Mouse (Mus musculus) myocyte (in vitro differentiated cells): ENCODE results near the gene Smoc2. TPM values are rescaled to one million over a fixed set of nuclear protein-coding genes. Genes with fewer than 3 reads are reported as not detected.
A peak's percentile ranks its signal among the peaks of the same experiment; 100 is the strongest.

Experiments used
- H3K27me3 ChIP-seq: one replicate; pipeline ENCODE4 v1.6.1; 2011; ENCODE audit not compliant: control insufficient read depth, insufficient read depth, insufficient read length
- H3K36me3 ChIP-seq: one replicate; pipeline ENCODE4 v1.6.1; 2011; ENCODE audit not compliant: control insufficient read depth, insufficient read depth
- H3K4me2 ChIP-seq: one replicate; pipeline ENCODE4 v1.6.1; 2011; ENCODE audit warnings: low read depth, control low read depth
- H3K4me3 ChIP-seq: one replicate; pipeline ENCODE4 v1.5.1; 2011; ENCODE audit warnings: mild to moderate bottlenecking, control low read depth, moderate library complexity
- H3K79me2 ChIP-seq: one replicate; pipeline ENCODE4 v1.6.1; 2011; ENCODE audit not compliant: control insufficient read depth, insufficient read depth
- H3ac ChIP-seq: one replicate; pipeline ENCODE4 v1.6.1; 2011; ENCODE audit not compliant: control insufficient read depth, insufficient read length
- CEBPB ChIP-seq: IDR thresholded peaks from 2 replicates; pipeline ENCODE4 v1.6.1; 2011; ENCODE audit warnings: mild to moderate bottlenecking, moderate library complexity; ENCODE audit not compliant: poor library complexity, insufficient read depth, severe bottlenecking
- E2F4 ChIP-seq: IDR thresholded peaks from one replicate; pipeline ENCODE4 v1.6.1; 2011; ENCODE audit warnings: mild to moderate bottlenecking, control low read depth, moderate library complexity; ENCODE audit not compliant: insufficient read depth
- MAX ChIP-seq: IDR thresholded peaks from one replicate; pipeline ENCODE4 v1.6.1; 2011; ENCODE audit warnings: low read depth, mild to moderate bottlenecking, control low read depth
- MYOD1 ChIP-seq, 3 experiments: IDR thresholded peaks; one replicate each; pipeline ENCODE4 v1.6.1; 2011; ENCODE audit warnings: control low read depth in 2 of 3, low read depth in 2 of 3, mild to moderate bottlenecking in 2 of 3, moderate library complexity in 1 of 3; ENCODE audit not compliant: insufficient read length in 2 of 3, control insufficient read depth in 1 of 3
- MYOG ChIP-seq, 3 experiments: IDR thresholded peaks; one replicate each; pipeline ENCODE4 v1.6.1; 2011; ENCODE audit warnings: control low read depth in 2 of 3, low read depth in 2 of 3, mild to moderate bottlenecking in 2 of 3; ENCODE audit not compliant: insufficient read length in 2 of 3, control insufficient read depth in 1 of 3, insufficient read depth in 1 of 3
- POLR2A ChIP-seq: IDR thresholded peaks from one replicate; pipeline ENCODE4 v1.6.1; 2011; ENCODE audit warnings: low read depth, mild to moderate bottlenecking, control low read depth, moderate library complexity; ENCODE audit not compliant: insufficient read length
- POLR2AphosphoS2 ChIP-seq: IDR thresholded peaks from one replicate; pipeline ENCODE4 v1.6.1; 2011; ENCODE audit warnings: low read depth, control low read depth; ENCODE audit not compliant: insufficient read length
- REST ChIP-seq: IDR thresholded peaks from one replicate; pipeline ENCODE4 v1.6.1; 2011; ENCODE audit warnings: mild to moderate bottlenecking, control low read depth, moderate library complexity; ENCODE audit not compliant: insufficient read depth, insufficient read length
- SRF ChIP-seq: IDR thresholded peaks from one replicate; pipeline ENCODE4 v1.6.1; 2011; ENCODE audit warnings: low read depth; ENCODE audit not compliant: control insufficient read depth, insufficient read length
- TCF12 ChIP-seq: IDR thresholded peaks from one replicate; pipeline ENCODE4 v1.6.1; 2011; ENCODE audit warnings: mild to moderate bottlenecking, control low read depth; ENCODE audit not compliant: poor library complexity, insufficient read depth, severe bottlenecking
- TCF3 ChIP-seq: IDR thresholded peaks from one replicate; pipeline ENCODE4 v1.6.1; 2011; ENCODE audit warnings: low read depth, control low read depth; ENCODE audit not compliant: insufficient read length
- USF1 ChIP-seq: IDR thresholded peaks from one replicate; pipeline ENCODE4 v1.6.1; 2011; ENCODE audit warnings: low read depth, mild to moderate bottlenecking, control low read depth, moderate library complexity
- polyA plus RNA-seq: library from polyadenylated mRNA; unstranded; fragments of >200 nt; fragmentation: generic; extraction: Trizol; gene quantifications from one replicate; pipeline ENCODE4 v1.2.1, GENCODE M21; 2012; ENCODE audit warnings: missing spikeins

Smoc2 gene
- polyA plus RNA-seq, 1 experiment: 12.6 TPM

GRCm38 (mm10) chr17:14398650-14399424 lies 119.5 kb downstream of the Smoc2 start:
- no peaks in the 10 kb centered on the region for H3K27me3 ChIP-seq
- H3K79me2 ChIP-seq: no peaks in the 10 kb centered on the region

GRCm38 (mm10) chr17:14400960-14401359 lies 121.7 kb downstream of the Smoc2 start:
- Histone ChIP-seq H3K79me2 (no peaks in the 10 kb centered on the region), H3K36me3 (no peaks in the 10 kb centered on the region), H3ac (no peak overlapping the region), H3K4me2 (no peak overlapping the region), H3K27me3 (no peaks in the 10 kb centered on the region), H3K4me3 (no peak overlapping the region)
- TF ChIP-seq TCF3: no peak
- TF ChIP-seq TCF12: no peak
- no peak for TF ChIP-seq MYOD1 (IDR thresholded peaks at IDR 0.05; ENCODE audit: control insufficient read depth in 1 of 3, insufficient read length in 2 of 3, low read depth in 2 of 3)
- no peak for TF ChIP-seq E2F4
- no peak for TF ChIP-seq SRF
- TF ChIP-seq MAX: no peak
- no peak for TF ChIP-seq CEBPB
- TF ChIP-seq POLR2A: no peak
- TF ChIP-seq USF1: no peak
- TF ChIP-seq REST: no peak
- TF ChIP-seq MYOG (IDR thresholded peaks at IDR 0.05; ENCODE audit: control insufficient read depth in 1 of 3, insufficient read depth in 1 of 3, insufficient read length in 2 of 3, low read depth in 2 of 3): no peak
- TF ChIP-seq POLR2AphosphoS2: no peak

More at GRCm38 (mm10) chr17:14398650-14399424, 119.5 kb downstream of the Smoc2 start:
- no peak overlapping the region for H3K4me2 ChIP-seq
- H3ac ChIP-seq: no peak overlapping the region
- no peak overlapping the region for H3K4me3 ChIP-seq
- TF ChIP-seq CEBPB (no peak), MYOG (IDR thresholded peaks at IDR 0.05; ENCODE audit: control insufficient read depth in 1 of 3, insufficient read depth in 1 of 3, insufficient read length in 2 of 3, low read depth in 2 of 3) (no peak), E2F4 (no peak), TCF3 (no peak), POLR2A (no peak), USF1 (no peak)
- H3K36me3 ChIP-seq: no peaks in the 10 kb centered on the region

GRCm38 (mm10) chr17:14407874-14408273 lies 128.6 kb downstream of the Smoc2 start:
- Histone ChIP-seq H3K27me3 (no peaks in the 10 kb centered on the region), H3K4me3 (no peak overlapping the region), H3ac (no peak overlapping the region), H3K79me2 (no peaks in the 10 kb centered on the region), H3K4me2 (no peak overlapping the region), H3K36me3 (no peaks in the 10 kb centered on the region)
- TF ChIP-seq CEBPB (peak; percentile 31; the same call in 1 of the 2 replicates), E2F4 (no peak)

GRCm38 (mm10) chr17:14412460-14412859 lies 133.2 kb downstream of the Smoc2 start:
- no peak overlapping the region for H3K4me3 ChIP-seq
- TF ChIP-seq REST (no peak), E2F4 (no peak), POLR2A (no peak)
- H3K36me3 ChIP-seq: no peaks in the 10 kb centered on the region
- no peak overlapping the region for H3K4me2 ChIP-seq
- H3K79me2 ChIP-seq: no peaks in the 10 kb centered on the region
- no peaks in the 10 kb centered on the region for H3K27me3 ChIP-seq
- H3ac ChIP-seq: no peak overlapping the region

- H3K36me3 ChIP-seq: no peaks in the 10 kb centered on the region
- no peak overlapping the region for H3K4me3 ChIP-seq
- no peaks in the 10 kb centered on the region for H3K27me3 ChIP-seq
- H3ac ChIP-seq: no peak overlapping the region
- H3K79me2 ChIP-seq: no peaks in the 10 kb centered on the region
- TF ChIP-seq MYOD1 (IDR thresholded peaks at IDR 0.05; ENCODE audit: control insufficient read depth in 1 of 3, insufficient read length in 2 of 3, low read depth in 2 of 3): no peak
- no peak for TF ChIP-seq USF1
- TF ChIP-seq TCF12: no peak
- TF ChIP-seq CEBPB: no peak
- TF ChIP-seq POLR2A: no peak
- TF ChIP-seq MAX: no peak
- TF ChIP-seq SRF: no peak
- no peak for TF ChIP-seq MYOG (IDR thresholded peaks at IDR 0.05; ENCODE audit: control insufficient read depth in 1 of 3, insufficient read depth in 1 of 3, insufficient read length in 2 of 3, low read depth in 2 of 3)
- TF ChIP-seq REST: no peak
- TF ChIP-seq E2F4: no peak
- no peak for TF ChIP-seq POLR2AphosphoS2
- no peak overlapping the region for H3K4me2 ChIP-seq
Measured at GRCm38 (mm10) chr17:14414511-14414910, 135.2 kb downstream of the Smoc2 start.
